Mouse (Mus musculus): Measurements from ENCODE around the gene Tmx4. TPM values are rescaled to one million over a fixed set of nuclear protein-coding genes. Genes with fewer than 3 reads are reported as not detected.
A peak's percentile ranks its signal among the peaks of the same experiment; 100 is the strongest.

Gene Tmx4
- polyA plus RNA-seq (2015; fragmentation: Nextera tagmentation; extraction: Ambion mirVana), result 12.5 and 13.8 TPM in 2 replicates

DNA sequence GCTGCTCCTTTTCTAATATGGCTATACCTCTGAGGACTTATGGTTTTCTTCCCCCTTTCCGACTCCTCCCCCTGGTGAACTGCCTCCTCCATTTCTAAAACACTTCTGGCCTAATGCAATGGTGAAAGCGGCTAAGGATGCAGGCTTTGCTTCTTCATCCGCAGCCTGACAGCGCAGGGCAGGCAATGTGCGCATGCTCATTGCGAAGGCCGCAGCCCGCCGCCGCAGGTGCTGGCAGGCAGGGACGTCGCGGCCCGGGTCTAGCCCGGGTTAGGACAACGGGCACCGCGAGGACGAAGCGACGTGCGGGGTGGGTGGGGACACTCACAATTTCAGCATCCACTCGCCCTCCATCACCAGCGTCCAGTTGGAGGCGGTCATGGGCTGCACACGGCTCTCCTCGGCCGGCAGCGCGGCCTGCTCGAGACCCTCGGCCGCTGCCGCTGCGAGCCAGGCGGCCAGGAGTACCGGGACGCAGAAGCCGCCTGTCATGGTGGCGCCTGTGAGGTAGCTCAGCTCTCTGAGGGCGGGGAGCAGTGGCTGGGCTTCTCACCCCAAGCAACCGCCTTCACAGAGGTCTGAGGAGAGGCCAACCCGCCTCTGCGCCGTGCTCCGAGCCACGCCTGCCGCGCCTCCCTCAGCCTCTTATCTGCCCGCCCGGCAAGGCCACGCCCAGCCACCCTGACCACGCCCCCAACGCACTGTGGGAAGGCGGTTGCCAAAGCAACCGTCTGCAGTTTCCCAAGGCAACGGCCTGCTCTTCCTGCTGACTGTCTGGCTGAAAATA is at the start of gene Tmx4:
Tmx4 (minus strand) TSS at position 632 of the 787 bp plus-strand sequence.
- no peak; the same call in 1 of the 2 replicates for TF ChIP-seq CTCF (IDR thresholded peaks at IDR 0.05; ENCODE audit: low read depth)
- Histone ChIP-seq H3K9me3 (replicated peaks; ENCODE audit: low read length) (no peaks in the 10 kb centered on the region), H3K36me3 (ENCODE audit: insufficient read depth, low read length) (no peaks in the 10 kb centered on the region), H3K27me3 (ENCODE audit: insufficient read depth, low read length) (no peaks in the 10 kb centered on the region), H3K4me3 (replicated peaks; ENCODE audit: low read depth, low read length) (peak within 1 kb of the TSS; percentile 79), H3K4me1 (replicated peaks; ENCODE audit: insufficient read depth, low read length) (peaks cover 3% of the 10 kb centered on the region), H3K9ac (ENCODE audit: low read depth, low read length) (peak within 1 kb of the TSS; percentile 75), H3K4me2 (ENCODE audit: low read length) (peak within 1 kb of the TSS; percentile 66), H3K27ac (peak within 1 kb of the TSS; percentile 96)
- ATAC-seq (replicated peaks; ENCODE audit: low FRiP score, low read depth) (peak; percentile 99), DNase-seq (ENCODE audit: low spot score) (peak; percentile 98)
- under 1% methylated on average over 57 of the region's 57 CpGs for WGBS

- Histone ChIP-seq H3K27me3 (ENCODE audit: insufficient read depth, low read length) (no peaks in the 10 kb centered on the region), H3K4me2 (ENCODE audit: low read length) (no peak overlapping the region), H3K9ac (ENCODE audit: low read depth, low read length) (no peak overlapping the region), H3K27ac (no peak overlapping the region), H3K9me3 (replicated peaks; ENCODE audit: low read length) (no peaks in the 10 kb centered on the region), H3K4me1 (replicated peaks; ENCODE audit: insufficient read depth, low read length) (no peaks in the 10 kb centered on the region), H3K4me3 (replicated peaks; ENCODE audit: low read depth, low read length) (no peak overlapping the region), H3K36me3 (ENCODE audit: insufficient read depth, low read length) (no peaks in the 10 kb centered on the region)
- no peak for DNase-seq (ENCODE audit: low spot score)
- no peak for ATAC-seq (replicated peaks; ENCODE audit: low FRiP score, low read depth)
- 58% methylated on average over 1 of the region's 1 CpGs for WGBS
- no peak for TF ChIP-seq CTCF (IDR thresholded peaks at IDR 0.05; ENCODE audit: low read depth)
Observed at GRCm38 (mm10) chr2:134692125-134692524, 48.2 kb upstream of the Tmx4 start.

- Histone ChIP-seq H3K27ac (no peak overlapping the region), H3K4me3 (replicated peaks; ENCODE audit: low read depth, low read length) (no peak overlapping the region), H3K36me3 (ENCODE audit: insufficient read depth, low read length) (no peaks in the 10 kb centered on the region), H3K4me1 (replicated peaks; ENCODE audit: insufficient read depth, low read length) (no peaks in the 10 kb centered on the region), H3K9me3 (replicated peaks; ENCODE audit: low read length) (no peaks in the 10 kb centered on the region), H3K9ac (ENCODE audit: low read depth, low read length) (no peak overlapping the region), H3K27me3 (ENCODE audit: insufficient read depth, low read length) (no peaks in the 10 kb centered on the region), H3K4me2 (ENCODE audit: low read length) (no peak overlapping the region)
- WGBS, result 90% methylated on average over 7 of the region's 7 CpGs
- TF ChIP-seq CTCF (IDR thresholded peaks at IDR 0.05; ENCODE audit: low read depth), result no peak
- ATAC-seq (replicated peaks; ENCODE audit: low FRiP score, low read depth), result no peak
- DNase-seq (ENCODE audit: low spot score), result no peak
Observed at GRCm38 (mm10) chr2:134691055-134691454, 47.1 kb upstream of the Tmx4 start.

- Histone ChIP-seq H3K4me2 (ENCODE audit: low read length) (no peak overlapping the region), H3K36me3 (ENCODE audit: insufficient read depth, low read length) (no peaks in the 10 kb centered on the region), H3K27ac (no peak overlapping the region), H3K9ac (ENCODE audit: low read depth, low read length) (no peak overlapping the region), H3K9me3 (replicated peaks; ENCODE audit: low read length) (no peaks in the 10 kb centered on the region), H3K4me1 (replicated peaks; ENCODE audit: insufficient read depth, low read length) (no peaks in the 10 kb centered on the region), H3K27me3 (ENCODE audit: insufficient read depth, low read length) (no peaks in the 10 kb centered on the region), H3K4me3 (replicated peaks; ENCODE audit: low read depth, low read length) (no peak overlapping the region)
- ATAC-seq (replicated peaks; ENCODE audit: low FRiP score, low read depth) (no peak), DNase-seq (ENCODE audit: low spot score) (no peak)
- 56% methylated on average over 3 of the region's 3 CpGs for WGBS
- TF ChIP-seq CTCF (IDR thresholded peaks at IDR 0.05; ENCODE audit: low read depth), result no peak
Observed at GRCm38 (mm10) chr2:134682326-134682725, 38.4 kb upstream of the Tmx4 start.

- DNase-seq (ENCODE audit: low spot score) (peak; percentile 65), ATAC-seq (replicated peaks; ENCODE audit: low FRiP score, low read depth) (0 out of 2 replicates have a peak, but pooled peaks have one; percentile 40)
- H3K4me2 ChIP-seq (ENCODE audit: low read length), result no peak overlapping the region
- no peaks in the 10 kb centered on the region for H3K27me3 ChIP-seq (ENCODE audit: insufficient read depth, low read length)
- TF ChIP-seq CTCF (IDR thresholded peaks at IDR 0.05; ENCODE audit: low read depth), result peak; percentile 75
- H3K9ac ChIP-seq (ENCODE audit: low read depth, low read length), result no peak overlapping the region
- H3K9me3 ChIP-seq (replicated peaks; ENCODE audit: low read length), result no peaks in the 10 kb centered on the region
- no peak overlapping the region for H3K27ac ChIP-seq
- H3K4me3 ChIP-seq (replicated peaks; ENCODE audit: low read depth, low read length), result no peak overlapping the region
- H3K36me3 ChIP-seq (ENCODE audit: insufficient read depth, low read length), result no peaks in the 10 kb centered on the region
- WGBS, result 26% methylated on average over 9 of the region's 9 CpGs
- no peaks in the 10 kb centered on the region for H3K4me1 ChIP-seq (replicated peaks; ENCODE audit: insufficient read depth, low read length)
Observed at GRCm38 (mm10) chr2:134681271-134681961, 37.5 kb upstream of the Tmx4 start.

DNA sequence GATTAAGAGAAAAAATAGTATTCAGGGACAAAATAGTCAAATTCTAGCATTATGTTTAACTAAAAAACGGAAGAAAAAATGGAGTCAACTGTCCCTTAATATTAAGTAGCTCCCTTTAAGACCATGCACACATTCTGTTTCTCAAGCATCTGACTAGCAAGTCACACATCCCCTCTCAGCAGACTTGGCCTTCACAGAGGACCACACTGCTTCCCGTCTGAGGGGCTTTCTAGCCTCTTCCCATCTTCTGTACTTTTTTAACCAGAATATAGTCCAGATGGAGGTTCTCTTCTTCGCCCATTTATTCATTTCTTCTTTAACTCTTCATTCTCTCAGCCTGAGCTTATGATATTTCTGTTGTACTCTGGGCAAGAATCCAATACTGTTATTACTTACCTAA is 35.6 kb upstream of the Tmx4 start:
- Histone ChIP-seq H3K36me3 (ENCODE audit: insufficient read depth, low read length) (no peaks in the 10 kb centered on the region), H3K9me3 (replicated peaks; ENCODE audit: low read length) (no peaks in the 10 kb centered on the region), H3K9ac (ENCODE audit: low read depth, low read length) (no peak overlapping the region), H3K27me3 (ENCODE audit: insufficient read depth, low read length) (no peaks in the 10 kb centered on the region), H3K4me1 (replicated peaks; ENCODE audit: insufficient read depth, low read length) (no peaks in the 10 kb centered on the region), H3K27ac (no peak overlapping the region), H3K4me3 (replicated peaks; ENCODE audit: low read depth, low read length) (no peak overlapping the region), H3K4me2 (ENCODE audit: low read length) (no peak overlapping the region)
- WGBS, result 67% methylated on average over 3 of the region's 3 CpGs
- no peak for DNase-seq (ENCODE audit: low spot score)
- TF ChIP-seq CTCF (IDR thresholded peaks at IDR 0.05; ENCODE audit: low read depth), result no peak
- ATAC-seq (replicated peaks; ENCODE audit: low FRiP score, low read depth), result no peak

Measured in kidney, postnatal 0 days (tissue).